Mouse (Mus musculus) kidney, embryonic 16.5 days (tissue): ENCODE results near the gene Gm20388. TPM values are rescaled to one million over a fixed set of nuclear protein-coding genes. Genes with fewer than 3 reads are reported as not detected.

Experiments used
- ATAC-seq: fragments of 200-750 bp; cut with Nextera tagmentation; 2 replicates; pipeline ENCODE4 v1.8.0; 2017; ENCODE audit warnings: moderate TSS enrichment; ENCODE audit not compliant: low FRiP score, low TSS enrichment
- H3K27ac ChIP-seq: fragments of 300-500 bp; sonication (generic); 2 replicates; pipeline ENCODE4 v1.5.1; 2014; ENCODE audit warnings: low read length
- H3K27me3 ChIP-seq: fragments of 300-500 bp; sonication (generic); 2 replicates; pipeline ENCODE4 v1.6.1; 2014; ENCODE audit warnings: low read length, control low read depth, mixed read lengths; ENCODE audit not compliant: insufficient read depth
- H3K36me3 ChIP-seq: fragments of 300-500 bp; sonication (generic); 2 replicates; pipeline ENCODE4 v1.6.1; 2014; ENCODE audit warnings: low read length, control low read depth, mixed read lengths; ENCODE audit not compliant: insufficient read depth
- H3K4me1 ChIP-seq: fragments of 300-500 bp; sonication (generic); 2 replicates; pipeline ENCODE4 v1.6.1; 2014; ENCODE audit warnings: low read length, control low read depth, mixed read lengths; ENCODE audit not compliant: insufficient read depth
- H3K4me2 ChIP-seq: fragments of 300-500 bp; sonication (generic); replicated peaks from 2 replicates; pipeline ENCODE4 v1.6.1; 2014; ENCODE audit warnings: low read depth, low read length
- H3K4me3 ChIP-seq: fragments of 300-500 bp; sonication (generic); 2 replicates; pipeline ENCODE4 v1.5.1; 2014; ENCODE audit warnings: mild to moderate bottlenecking, low read length
- H3K9ac ChIP-seq: fragments of 300-500 bp; sonication (generic); replicated peaks from 2 replicates; pipeline ENCODE4 v1.6.1; 2014; ENCODE audit warnings: low read length
- H3K9me3 ChIP-seq: fragments of 300-500 bp; sonication (generic); 2 replicates; pipeline ENCODE4 v1.6.1; 2016; ENCODE audit warnings: low read length, control low read depth
- WGBS: fragments of 180-500 bp; shearing (Covaris S2); extraction: QIAGEN DNeasy Blood & Tissue Kit; methylation state at CpG from one replicate; pipeline ENCODE4 v1.1.7; 2014; 5-methylcytosine and 5-hydroxymethylcytosine counted together
- polyA plus RNA-seq: library from polyadenylated mRNA; unstranded; fragments of >200 nt; fragmentation: Nextera tagmentation; extraction: Ambion mirVana; gene quantifications from 2 replicates; pipeline ENCODE4 v1.2.1, GENCODE M21; 2015

The Gm20388 gene
- polyA plus RNA-seq, 1 experiment from 2014 or later: 7.7 TPM

DNA sequence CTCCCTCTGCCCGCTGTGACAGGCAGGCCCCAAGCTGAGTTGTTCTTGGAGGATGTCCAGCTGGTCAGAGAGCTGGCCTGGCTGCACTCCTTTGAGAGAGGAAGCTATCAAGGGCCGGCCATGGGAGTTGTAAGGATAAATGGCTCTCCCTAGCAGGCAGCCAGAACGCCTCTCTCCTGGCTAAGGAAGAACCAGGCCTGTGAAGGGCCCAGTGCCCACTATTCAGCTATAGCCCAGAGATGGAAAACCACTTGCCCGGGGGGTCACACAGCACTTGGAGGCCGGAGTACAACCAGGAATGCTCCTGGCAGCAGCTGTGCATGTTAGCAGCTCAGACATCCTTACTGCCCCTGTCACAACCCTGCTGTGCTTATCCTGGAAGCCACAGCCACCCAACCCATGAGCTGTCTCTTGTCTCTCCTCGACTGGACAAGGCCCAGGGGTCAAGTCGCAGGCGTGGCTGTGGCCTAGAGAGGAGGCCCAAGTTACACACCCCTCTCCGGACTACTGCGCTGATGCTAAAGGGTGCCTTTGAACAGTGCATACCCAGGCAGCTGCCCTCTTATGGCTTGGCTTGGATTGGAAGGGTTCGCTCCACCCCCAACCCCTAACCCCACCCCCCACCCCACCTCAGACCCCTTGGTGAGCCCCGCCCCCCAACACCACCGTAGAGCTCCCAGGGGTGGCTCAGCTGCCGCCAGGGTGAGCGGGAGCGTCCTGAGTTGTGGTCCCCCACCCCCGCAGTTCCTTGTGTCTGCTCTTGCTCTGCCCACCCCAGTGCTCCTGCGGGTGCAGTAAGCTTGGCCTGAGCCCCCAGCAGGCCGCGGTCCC, 593.8 kb downstream of the Gm20388 start:
- Histone ChIP-seq H3K36me3 (no peaks in the 10 kb centered on the region), H3K4me3 (peak overlapping the region; percentile 21; the same call in 1 of the 2 replicates), H3K4me1 (peaks cover 73% of the 10 kb centered on the region), H3K4me2 (peak overlapping the region; percentile 40), H3K9ac (peak overlapping the region; percentile 46), H3K27ac (peak overlapping the region; percentile 51), H3K27me3 (no peaks in the 10 kb centered on the region), H3K9me3 (no peaks in the 10 kb centered on the region)
- peak; percentile 40 for ATAC-seq
- 12% methylated on average over 18 of the region's 20 CpGs for WGBS

GRCm38 (mm10) chr8:120505082-120505511, 594.5 kb downstream of the Gm20388 start:
- H3K9me3 ChIP-seq: no peaks in the 10 kb centered on the region
- no peaks in the 10 kb centered on the region for H3K36me3 ChIP-seq
- peaks cover 74% of the 10 kb centered on the region for H3K4me1 ChIP-seq
- no peaks in the 10 kb centered on the region for H3K27me3 ChIP-seq
- peak overlapping the region; percentile 51 for H3K27ac ChIP-seq
- peak overlapping the region; percentile 21; the same call in 1 of the 2 replicates for H3K4me3 ChIP-seq
- H3K9ac ChIP-seq: peak overlapping the region; percentile 46
- peak overlapping the region; percentile 40 for H3K4me2 ChIP-seq
- 3% methylated on average over 19 of the region's 19 CpGs for WGBS
- 0 out of 2 replicates have a peak, but pooled peaks have one; percentile 4 for ATAC-seq

DNA sequence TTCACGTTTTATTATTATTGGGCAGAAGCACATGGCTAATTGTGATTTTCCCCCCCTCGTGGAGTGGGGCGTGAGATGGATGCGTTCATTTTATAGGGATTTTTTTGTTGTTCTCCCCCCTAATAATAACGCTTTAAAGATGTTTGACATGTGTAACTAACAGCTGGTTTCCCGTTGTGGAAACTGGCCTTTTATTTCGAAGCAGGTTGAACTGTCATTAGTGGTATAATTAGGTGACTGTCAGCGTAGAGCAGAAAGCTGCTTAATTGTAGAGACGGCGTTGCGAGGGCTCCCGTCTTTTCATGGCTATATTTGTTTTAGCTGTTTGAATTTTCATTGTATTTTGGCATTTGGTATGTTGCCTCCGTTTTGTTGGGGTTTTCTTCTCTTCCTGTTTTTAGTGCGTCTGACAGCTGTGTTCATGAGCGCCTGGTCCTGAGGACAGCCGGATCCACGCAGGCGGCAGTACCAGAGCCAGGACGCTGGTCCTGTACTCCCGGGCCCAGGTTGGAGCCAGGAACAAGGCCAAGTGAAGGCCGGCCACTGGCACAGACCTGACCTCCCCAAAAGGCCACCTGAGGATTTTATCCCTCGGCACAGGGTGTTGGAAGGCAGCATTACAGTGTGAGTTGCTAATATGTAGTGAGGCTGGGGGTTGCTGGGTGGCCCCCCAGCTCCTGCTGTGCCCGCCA, 595.1 kb downstream of the Gm20388 start:
- H3K27me3 ChIP-seq: no peaks in the 10 kb centered on the region
- no peak overlapping the region for H3K4me3 ChIP-seq
- no peaks in the 10 kb centered on the region for H3K9me3 ChIP-seq
- H3K4me1 ChIP-seq: peaks cover 74% of the 10 kb centered on the region
- no peaks in the 10 kb centered on the region for H3K36me3 ChIP-seq
- WGBS: 31% methylated on average over 23 of the region's 23 CpGs
- ATAC-seq: no peak
- H3K4me2 ChIP-seq: peak overlapping the region; percentile 40
- 0 out of 2 replicates have a peak overlapping the region, but pooled peaks have one; percentile 46 for H3K9ac ChIP-seq
- peak overlapping the region; percentile 51; the same call in 1 of the 2 replicates for H3K27ac ChIP-seq

GRCm38 (mm10) chr8:120506562-120506961, 595.9 kb downstream of the Gm20388 start:
- no peak for ATAC-seq
- Histone ChIP-seq H3K27me3 (no peaks in the 10 kb centered on the region), H3K27ac (no peak overlapping the region), H3K9me3 (no peaks in the 10 kb centered on the region), H3K4me3 (no peak overlapping the region), H3K4me1 (peaks cover 77% of the 10 kb centered on the region), H3K36me3 (no peaks in the 10 kb centered on the region), H3K4me2 (no peak overlapping the region), H3K9ac (no peak overlapping the region)
- WGBS: 53% methylated on average over 2 of the region's 2 CpGs

GRCm38 (mm10) chr8:120507290-120507689, 596.6 kb downstream of the Gm20388 start:
- no peak overlapping the region for H3K9ac ChIP-seq
- no peaks in the 10 kb centered on the region for H3K36me3 ChIP-seq
- H3K4me1 ChIP-seq: peaks cover 83% of the 10 kb centered on the region
- no peak overlapping the region for H3K27ac ChIP-seq
- no peaks in the 10 kb centered on the region for H3K9me3 ChIP-seq
- ATAC-seq: no peak
- H3K27me3 ChIP-seq: no peaks in the 10 kb centered on the region
- WGBS: 91% methylated on average over 9 of the region's 9 CpGs
- no peak overlapping the region for H3K4me2 ChIP-seq
- H3K4me3 ChIP-seq: no peak overlapping the region

DNA sequence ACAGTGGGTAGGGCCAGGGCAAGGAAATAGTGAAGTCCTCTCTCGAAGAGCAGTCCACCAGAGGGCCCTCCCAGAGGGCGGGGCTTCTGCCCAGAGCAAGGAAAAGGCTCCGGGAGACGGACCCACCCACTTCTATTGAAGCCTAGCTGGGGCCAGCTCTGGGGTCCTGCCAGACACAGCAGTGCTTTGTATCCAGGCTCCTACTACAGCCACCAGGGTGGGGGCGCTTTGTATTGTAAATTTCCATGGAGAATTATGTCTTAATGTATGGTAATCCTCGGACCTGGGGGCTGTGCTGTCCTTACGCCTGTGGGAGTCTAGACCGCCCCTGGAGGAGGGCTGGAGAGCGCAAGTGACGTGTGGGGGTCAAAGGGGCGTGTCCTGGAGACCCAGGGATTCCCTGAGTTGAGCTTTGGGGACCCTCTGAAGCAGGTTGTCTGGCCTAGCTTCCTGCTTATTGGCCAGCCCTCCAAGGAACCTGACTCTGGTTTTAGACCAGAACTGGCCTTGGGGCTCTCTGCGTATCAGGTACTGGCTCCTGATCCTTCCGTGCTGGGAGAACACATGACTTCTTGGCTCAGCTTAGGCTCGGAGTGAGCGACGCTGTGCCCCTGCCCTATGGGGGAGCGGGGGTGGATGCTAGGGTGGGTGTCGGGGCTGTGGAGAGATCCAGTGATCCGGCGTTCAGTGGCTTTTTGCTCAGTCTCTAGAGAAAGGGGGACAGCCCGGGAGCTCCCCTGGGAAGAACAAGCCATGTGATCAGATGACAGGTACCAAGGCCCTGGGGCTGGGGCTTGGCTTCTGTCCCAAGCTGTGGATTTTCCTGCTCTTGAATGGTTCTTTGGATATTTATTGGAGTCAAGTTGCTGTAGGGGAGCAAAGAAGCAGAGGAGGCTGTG, 598.7 kb downstream of the Gm20388 start:
- H3K27ac ChIP-seq: no peak overlapping the region
- 7% methylated on average over 21 of the region's 21 CpGs for WGBS
- H3K27me3 ChIP-seq: no peaks in the 10 kb centered on the region
- ATAC-seq: peak; percentile 68
- peak overlapping the region; percentile 8 for H3K4me3 ChIP-seq
- no peaks in the 10 kb centered on the region for H3K36me3 ChIP-seq
- H3K9ac ChIP-seq: peak overlapping the region; percentile 3
- H3K9me3 ChIP-seq: no peaks in the 10 kb centered on the region
- peak overlapping the region; percentile 46 for H3K4me2 ChIP-seq
- peaks cover 73% of the 10 kb centered on the region for H3K4me1 ChIP-seq

- no peaks in the 10 kb centered on the region for H3K9me3 ChIP-seq
- WGBS: 5% methylated on average over 5 of the region's 6 CpGs
- H3K4me2 ChIP-seq: peak overlapping the region; percentile 46; the same call in 1 of the 2 replicates
- H3K36me3 ChIP-seq: no peaks in the 10 kb centered on the region
- H3K27me3 ChIP-seq: no peaks in the 10 kb centered on the region
- H3K9ac ChIP-seq: no peak overlapping the region
- no peak overlapping the region for H3K27ac ChIP-seq
- H3K4me1 ChIP-seq: peaks cover 69% of the 10 kb centered on the region
- H3K4me3 ChIP-seq: no peak overlapping the region
- ATAC-seq: no peak
Measured at GRCm38 (mm10) chr8:120510035-120510416, 599.4 kb downstream of the Gm20388 start.

GRCm38 (mm10) chr8:120510863-120511457, 600.3 kb downstream of the Gm20388 start:
- no peak overlapping the region for H3K4me3 ChIP-seq
- no peak for ATAC-seq
- H3K4me2 ChIP-seq: no peak overlapping the region
- H3K27ac ChIP-seq: no peak overlapping the region
- H3K9ac ChIP-seq: no peak overlapping the region
- WGBS: 26% methylated on average over 5 of the region's 5 CpGs
- H3K36me3 ChIP-seq: no peaks in the 10 kb centered on the region
- no peaks in the 10 kb centered on the region for H3K9me3 ChIP-seq
- H3K27me3 ChIP-seq: no peaks in the 10 kb centered on the region
- H3K4me1 ChIP-seq: peaks cover 66% of the 10 kb centered on the region

DNA sequence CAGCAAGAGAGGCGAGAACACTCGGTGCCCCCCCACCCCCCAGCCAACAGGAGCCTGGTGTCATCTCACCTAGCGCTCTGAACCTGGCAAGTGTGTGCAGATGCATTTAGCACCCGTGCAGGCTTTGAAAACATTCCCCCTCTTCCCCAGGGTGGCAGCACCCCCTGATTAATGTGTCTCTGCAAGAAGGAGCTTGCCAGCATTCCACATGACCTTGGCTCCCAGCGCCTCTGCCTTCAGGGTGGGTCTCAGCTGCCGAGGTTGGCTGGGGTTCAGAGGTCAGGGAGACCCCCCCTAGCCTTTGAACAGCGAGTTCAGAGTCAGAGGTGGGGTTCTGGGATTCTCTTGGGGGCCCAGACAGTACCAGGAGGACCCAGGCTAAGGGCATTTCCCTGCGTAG, 601.1 kb downstream of the Gm20388 start:
- no peak overlapping the region for H3K4me2 ChIP-seq
- H3K36me3 ChIP-seq: no peaks in the 10 kb centered on the region
- no peaks in the 10 kb centered on the region for H3K27me3 ChIP-seq
- peaks cover 66% of the 10 kb centered on the region for H3K4me1 ChIP-seq
- no peak for ATAC-seq
- H3K4me3 ChIP-seq: no peak overlapping the region
- H3K9me3 ChIP-seq: no peaks in the 10 kb centered on the region
- no peak overlapping the region for H3K9ac ChIP-seq
- 41% methylated on average over 8 of the region's 8 CpGs for WGBS
- no peak overlapping the region for H3K27ac ChIP-seq
